Mouse (Mus musculus) E14TG2a.4 (cell line): Measurements from ENCODE around the gene Fars2.

Source experiments
- CTCF ChIP-seq: conservative IDR thresholded peaks from 2 replicates; pipeline ENCODE4 v1.5.1; 2014; ENCODE audit warnings: low read length
- NANOG ChIP-seq: IDR thresholded peaks from 2 replicates; pipeline ENCODE4 v1.6.1; 2014; ENCODE audit warnings: borderline replicate concordance, low read length, mixed read lengths
- POU5F1 ChIP-seq: IDR thresholded peaks from 2 replicates; pipeline ENCODE4 v1.6.1; 2014; ENCODE audit warnings: low read length, borderline replicate concordance

DNA sequence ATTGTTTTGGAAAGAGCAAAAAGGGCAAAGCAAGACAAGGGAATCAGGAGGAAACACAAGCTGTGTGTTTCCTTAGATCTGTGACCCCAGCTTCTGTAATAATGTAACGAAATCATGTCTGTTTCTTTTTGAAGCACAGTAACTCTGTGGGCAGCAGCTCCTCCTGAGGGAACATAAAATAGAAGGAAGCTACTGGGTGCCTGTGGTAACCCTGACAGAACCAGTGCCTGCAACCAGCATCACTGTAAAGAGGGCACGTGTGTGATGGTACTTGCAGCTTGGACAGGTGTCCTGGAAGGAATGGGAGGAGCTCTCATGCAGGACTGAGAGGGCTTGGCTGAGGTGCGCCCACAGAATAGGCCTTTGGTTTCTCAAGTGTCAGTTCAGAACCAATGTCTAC, 305.2 kb downstream of the Fars2 start:
- TF ChIP-seq CTCF, result no peak
- TF ChIP-seq NANOG, result no peak
- no peak for TF ChIP-seq POU5F1
